Mouse (Mus musculus) brain, embryonic 14.5 days (tissue): ENCODE measurements around the gene Crabp2.

Experiments used
- CTCF ChIP-seq: fragments of 200-500 bp; IDR thresholded peaks from 2 replicates; pipeline ENCODE4 v1.5.1; 2012; ENCODE audit warnings: inconsistent platforms, mild to moderate bottlenecking, moderate library complexity, borderline replicate concordance; ENCODE audit not compliant: insufficient read depth, insufficient read length; ENCODE audit errors: extremely low read depth
- POLR2A ChIP-seq: fragments of 200-500 bp; IDR thresholded peaks from 2 replicates; pipeline ENCODE4 v1.6.1; 2012; ENCODE audit warnings: mild to moderate bottlenecking, inconsistent platforms, borderline replicate concordance; ENCODE audit not compliant: poor library complexity, insufficient read depth, insufficient read length, severe bottlenecking; ENCODE audit errors: extremely low read depth

DNA sequence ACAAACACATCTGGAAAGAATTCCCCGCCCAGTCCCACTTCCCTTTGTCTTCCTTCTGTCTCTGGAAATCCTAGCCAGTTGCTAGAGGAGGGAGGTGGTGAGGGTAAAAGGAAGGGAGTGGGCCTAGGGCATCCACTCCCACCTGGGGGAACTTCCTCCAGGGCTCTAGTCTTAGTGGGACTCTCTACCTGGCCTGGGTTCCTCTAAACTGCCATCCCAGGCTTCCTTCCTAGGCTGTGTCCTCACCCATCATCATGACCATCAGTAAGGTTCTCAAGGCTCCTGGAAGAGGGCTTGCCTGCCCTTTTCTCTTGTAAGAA, 2.0 kb upstream of the Crabp2 start:
- TF ChIP-seq CTCF (no peak), POLR2A (no peak)
